Mouse (Mus musculus) heart, adult 2 months (tissue): ENCODE results near the gene Gfod1. TPM values are rescaled to one million over a fixed set of nuclear protein-coding genes. Genes with fewer than 3 reads are reported as not detected.

Experiments used
- DNase-seq, 2 experiments: peaks; one replicate each; pipeline ENCODE4 v3.0.0; 2021
- H3K27ac ChIP-seq: fragments of 200-600 bp; 2 replicates; pipeline ENCODE4 v1.8.1; 2022
- H3K27me3 ChIP-seq: fragments of 200-500 bp; 2 replicates; pipeline ENCODE4 v1.6.1; 2012; ENCODE audit warnings: mild to moderate bottlenecking, low read length, inconsistent platforms, mixed read lengths; ENCODE audit not compliant: control insufficient read depth, insufficient read depth
- H3K36me3 ChIP-seq: fragments of 200-500 bp; 2 replicates; pipeline ENCODE4 v1.6.1; 2012; ENCODE audit warnings: low read length, inconsistent platforms; ENCODE audit not compliant: control insufficient read depth, insufficient read depth
- H3K4me1 ChIP-seq: fragments of 200-500 bp; 2 replicates; pipeline ENCODE4 v1.6.1; 2011; ENCODE audit warnings: low read length; ENCODE audit not compliant: control insufficient read depth, insufficient read depth
- H3K4me3 ChIP-seq: fragments of 200-600 bp; 2 replicates; pipeline ENCODE4 v1.8.1; 2022
- H3K79me2 ChIP-seq: fragments of 200-500 bp; replicated peaks from 2 replicates; pipeline ENCODE4 v1.6.1; 2012; ENCODE audit warnings: mild to moderate bottlenecking, inconsistent platforms, low read length, moderate library complexity, mixed read lengths; ENCODE audit not compliant: control insufficient read depth, insufficient read depth
- H3K9ac ChIP-seq: fragments of 200-500 bp; 2 replicates; pipeline ENCODE4 v1.6.1; 2012; ENCODE audit warnings: low read depth, mild to moderate bottlenecking, control low read depth, inconsistent platforms, low read length, mixed read lengths
- CTCF ChIP-seq: fragments of 200-600 bp; IDR thresholded peaks from 2 replicates; pipeline ENCODE4 v1.8.1; 2022; ENCODE audit warnings: antibody characterized with exemption, mild to moderate bottlenecking, moderate library complexity
- EP300 ChIP-seq: fragments of 200-500 bp; IDR thresholded peaks from 2 replicates; pipeline ENCODE4 v1.6.1; 2011; ENCODE audit warnings: low read depth, low read length, control low read depth; ENCODE audit not compliant: insufficient read depth
- POLR2A ChIP-seq: fragments of 200-500 bp; IDR thresholded peaks from 2 replicates; pipeline ENCODE4 v1.6.1; 2011; ENCODE audit warnings: mild to moderate bottlenecking, low read depth, low read length, control low read depth; ENCODE audit not compliant: insufficient read depth
- WGBS: fragments of 180-500 bp; shearing (Covaris S2); methylation state at CpG from one replicate; pipeline ENCODE4 v1.1.7; 2018; 5-methylcytosine and 5-hydroxymethylcytosine counted together
- intact Hi-C: fragments of 180-260 bp; cut with DNase I; formaldehyde crosslinking; loops from one replicate; pipeline ENCODE4 v1.15.1; 2025
- polyA plus RNA-seq: library from polyadenylated mRNA; depleted of rRNA; stranded (reverse); fragments of >200 nt; gene quantifications from 2 replicates; pipeline ENCODE4 v1.2.3, GENCODE M21; 2012
- total RNA-seq, 2 experiments: library from RNA; stranded (reverse); gene quantifications; 2 replicates each; pipeline ENCODE4 v1.2.3; 2021

Gfod1 gene
- total and polyA plus RNA-seq, 3 experiments: 9.5 to 34.1 (median 33.7) TPM

DNA sequence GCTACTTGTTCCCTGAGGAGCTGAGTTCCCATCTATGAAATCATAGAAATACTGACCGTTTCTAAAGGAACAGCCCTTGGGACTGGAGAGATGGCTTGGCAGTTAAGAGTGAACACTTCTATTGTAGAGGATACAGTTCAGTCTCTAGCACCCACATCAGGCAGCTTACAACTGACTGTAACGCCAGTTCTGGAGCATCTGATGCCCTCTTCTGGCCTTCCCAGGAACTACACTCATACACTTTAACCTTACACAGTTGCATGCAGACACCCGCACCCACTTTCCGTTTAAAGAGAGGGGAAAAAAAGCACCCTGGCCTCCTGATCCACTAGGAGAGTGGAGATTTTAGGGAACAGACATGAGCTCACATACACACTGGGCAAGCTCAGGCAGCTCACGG, 78.8 kb downstream of the Gfod1 start:
- 88% methylated on average over 5 of the region's 5 CpGs for WGBS
- Histone ChIP-seq H3K79me2 (peaks cover 4% of the 10 kb centered on the region; the same call in 1 of the 2 replicates), H3K27me3 (no peaks in the 10 kb centered on the region), H3K36me3 (peaks cover 14% of the 10 kb centered on the region), H3K4me3 (no peak overlapping the region), H3K9ac (no peak overlapping the region), H3K27ac (no peak overlapping the region), H3K4me1 (peaks cover 12% of the 10 kb centered on the region)
- TF ChIP-seq CTCF (peak; percentile 51), EP300 (no peak)
- no peak for DNase-seq
- intact Hi-C loops: no loop called here

DNA sequence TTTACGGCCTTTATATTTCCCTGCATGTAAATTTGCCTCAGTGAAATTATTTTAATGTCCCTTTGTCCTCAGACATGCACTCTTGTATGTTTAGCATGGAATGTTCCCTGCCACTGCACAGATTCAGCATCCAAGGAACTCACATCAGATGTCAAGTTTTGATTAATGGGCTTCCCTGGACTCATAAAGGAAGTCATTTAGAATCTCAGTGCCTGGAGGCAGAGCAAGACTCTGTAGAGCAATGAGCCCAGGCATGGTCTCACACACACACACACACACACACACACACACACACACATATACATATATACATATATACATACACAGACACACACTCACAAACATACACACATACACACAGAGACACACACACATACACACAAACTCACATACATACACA, 81.9 kb downstream of the Gfod1 start:
- TF ChIP-seq POLR2A: no peak
- no peak for TF ChIP-seq EP300
- no peak for TF ChIP-seq CTCF
- Histone ChIP-seq H3K27ac (no peak overlapping the region), H3K27me3 (no peaks in the 10 kb centered on the region), H3K4me1 (peaks cover 8% of the 10 kb centered on the region), H3K9ac (no peak overlapping the region), H3K36me3 (peaks cover 5% of the 10 kb centered on the region), H3K4me3 (no peak overlapping the region), H3K79me2 (peaks cover 4% of the 10 kb centered on the region; the same call in 1 of the 2 replicates)
- intact Hi-C loops: no loop called here
- DNase-seq: no peak
- 91% methylated on average over 1 of the region's 1 CpGs for WGBS

DNA sequence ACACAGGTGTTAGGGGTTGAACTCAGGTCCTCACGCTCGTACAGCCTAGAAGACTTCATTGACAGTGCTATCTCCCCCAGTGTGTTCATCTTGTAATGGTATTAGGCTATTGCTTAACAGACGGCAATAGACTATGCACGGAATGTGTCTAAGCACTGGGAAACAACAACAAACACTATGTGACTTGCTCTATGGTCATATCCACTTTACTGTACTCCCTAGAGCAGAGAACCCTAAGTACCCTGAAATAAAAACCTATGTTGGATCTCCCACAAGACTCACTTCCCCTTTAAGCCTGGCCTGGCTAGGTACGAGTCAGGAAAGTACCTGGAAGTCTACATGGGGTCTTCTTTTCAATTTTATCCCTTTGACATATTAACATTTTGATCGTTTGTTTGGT, 82.7 kb downstream of the Gfod1 start:
- peaks cover 2% of the 10 kb centered on the region; the same call in 1 of the 2 replicates for H3K36me3 ChIP-seq
- TF ChIP-seq CTCF (no peak), POLR2A (no peak), EP300 (no peak)
- H3K9ac ChIP-seq: no peak overlapping the region
- peaks cover 8% of the 10 kb centered on the region for H3K4me1 ChIP-seq
- 87% methylated on average over 6 of the region's 6 CpGs for WGBS
- no peak overlapping the region for H3K27ac ChIP-seq
- H3K27me3 ChIP-seq: no peaks in the 10 kb centered on the region
- no peak for DNase-seq
- no peak overlapping the region for H3K4me3 ChIP-seq
- H3K79me2 ChIP-seq: peaks cover 4% of the 10 kb centered on the region; the same call in 1 of the 2 replicates
- intact Hi-C loops: no loop called here

DNA sequence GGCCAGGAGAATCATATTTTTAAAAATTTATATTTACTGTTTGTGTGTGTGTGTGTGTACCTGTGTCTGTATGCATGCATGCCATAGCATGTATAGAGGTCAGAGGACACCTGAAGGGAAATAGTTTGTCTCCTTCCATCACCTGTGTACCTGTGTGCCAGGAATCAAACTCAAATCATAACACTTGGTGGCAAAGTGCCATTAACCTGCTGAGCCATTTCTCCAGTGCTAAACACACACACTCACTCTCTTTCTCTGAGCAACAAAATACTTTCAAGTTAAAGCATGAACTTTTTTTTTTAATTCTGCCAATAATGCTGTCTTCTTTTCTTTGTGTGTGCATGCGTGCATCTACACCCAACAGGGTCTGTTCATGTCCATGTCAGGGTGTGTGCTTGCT, 83.3 kb downstream of the Gfod1 start:
- no peak for TF ChIP-seq POLR2A
- TF ChIP-seq EP300: no peak
- TF ChIP-seq CTCF: no peak
- Histone ChIP-seq H3K27ac (no peak overlapping the region), H3K4me1 (peaks cover 7% of the 10 kb centered on the region), H3K36me3 (peaks cover 2% of the 10 kb centered on the region; the same call in 1 of the 2 replicates), H3K9ac (no peak overlapping the region), H3K4me3 (no peak overlapping the region), H3K27me3 (no peaks in the 10 kb centered on the region), H3K79me2 (peaks cover 4% of the 10 kb centered on the region; the same call in 1 of the 2 replicates)
- 87% methylated on average over 1 of the region's 1 CpGs for WGBS
- no peak for DNase-seq
- intact Hi-C loops: no loop called here

DNA sequence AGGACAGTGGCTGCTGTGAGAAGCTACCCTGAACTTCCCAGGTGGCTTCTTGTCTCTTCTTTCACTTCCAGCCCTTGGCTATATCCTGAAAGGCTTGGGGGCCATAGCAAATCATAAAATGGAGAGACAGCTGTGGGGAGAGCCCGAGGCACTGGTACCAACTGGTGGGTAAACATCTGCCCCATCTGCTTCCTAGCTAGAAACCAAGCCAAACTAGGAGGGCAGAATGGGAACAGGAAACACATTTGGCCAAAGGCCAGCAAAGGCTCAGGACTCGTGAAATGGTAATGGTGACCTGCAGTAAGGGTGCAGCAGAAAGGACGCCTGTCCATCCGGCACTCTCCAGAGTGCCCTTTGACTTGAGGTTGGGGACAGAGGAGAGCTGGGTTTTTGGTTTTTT, 85.2 kb downstream of the Gfod1 start:
- WGBS: 26% methylated on average over 4 of the region's 4 CpGs
- DNase-seq: no peak
- H3K4me3 ChIP-seq: no peak overlapping the region
- H3K36me3 ChIP-seq: peaks cover 2% of the 10 kb centered on the region; the same call in 1 of the 2 replicates
- H3K27ac ChIP-seq: no peak overlapping the region; the same call in 1 of the 2 replicates
- H3K79me2 ChIP-seq: 0 out of 2 replicates have a peak, but pooled peaks cover 4% of the 10 kb centered on the region
- peaks cover 8% of the 10 kb centered on the region for H3K4me1 ChIP-seq
- no peak overlapping the region for H3K9ac ChIP-seq
- intact Hi-C loops: no loop called here
- H3K27me3 ChIP-seq: no peaks in the 10 kb centered on the region
- TF ChIP-seq CTCF: no peak
- TF ChIP-seq POLR2A: no peak
- TF ChIP-seq EP300: no peak

DNA sequence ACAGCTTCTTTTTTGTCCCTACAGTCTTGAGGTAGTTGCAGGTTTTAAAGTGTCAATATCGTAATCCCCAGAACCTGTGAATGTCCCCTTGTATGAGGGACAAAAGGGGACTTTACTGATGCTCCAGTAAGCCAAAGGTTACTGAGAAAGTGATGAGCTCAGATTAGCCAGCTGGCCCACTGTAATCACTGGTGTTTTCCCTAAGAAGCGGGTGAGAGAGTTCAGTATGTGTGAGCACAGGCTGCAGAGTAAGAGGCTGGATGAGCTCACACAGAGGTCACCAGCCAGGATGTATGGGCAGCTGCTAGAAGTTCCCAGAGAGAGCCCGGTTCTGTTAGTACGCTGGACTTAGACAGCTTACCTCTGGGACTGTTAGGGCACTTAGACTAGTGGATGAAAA, 85.7 kb downstream of the Gfod1 start:
- Histone ChIP-seq H3K4me3 (no peak overlapping the region), H3K27me3 (no peaks in the 10 kb centered on the region), H3K79me2 (0 out of 2 replicates have a peak, but pooled peaks cover 4% of the 10 kb centered on the region), H3K27ac (peak overlapping the region; percentile 37), H3K4me1 (peaks cover 8% of the 10 kb centered on the region), H3K9ac (no peak overlapping the region), H3K36me3 (peaks cover 2% of the 10 kb centered on the region; the same call in 1 of the 2 replicates)
- DNase-seq: no peak
- no peak for TF ChIP-seq POLR2A
- no peak for TF ChIP-seq CTCF
- no peak for TF ChIP-seq EP300
- 59% methylated on average over 4 of the region's 4 CpGs for WGBS
- intact Hi-C loops: no loop called here
